Mouse (Mus musculus): ENCODE measurements around the gene Sema3f.

The Sema3f gene

GRCm38 (mm10) chr9:107709697-107710483, at the start of gene Sema3f:
TSS of gene Sema3f (minus strand) at chr9:107710475.
- peak; percentile 90 to 94 for DNase-seq

- DNase-seq: no peak
Observed at GRCm38 (mm10) chr9:107759593-107759992, 49.3 kb upstream of the Sema3f start.

- DNase-seq: no peak
Observed at GRCm38 (mm10) chr9:107750378-107750777, 40.1 kb upstream of the Sema3f start.

GRCm38 (mm10) chr9:107748063-107748462, 37.8 kb upstream of the Sema3f start:
- DNase-seq: no peak

- DNase-seq: no peak
Observed at GRCm38 (mm10) chr9:107747310-107747709, 37.0 kb upstream of the Sema3f start.

GRCm38 (mm10) chr9:107746679-107747078, 36.4 kb upstream of the Sema3f start:
- no peak for DNase-seq

GRCm38 (mm10) chr9:107744061-107744460, 33.8 kb upstream of the Sema3f start:
- DNase-seq: no peak

- DNase-seq: peak; percentile 45 to 57
Observed at GRCm38 (mm10) chr9:107738841-107739202, 28.5 kb upstream of the Sema3f start.

- DNase-seq: peak; percentile 88 to 91
Observed at GRCm38 (mm10) chr9:107738020-107738840, 28.0 kb upstream of the Sema3f start.

- peak; percentile 28 to 42 for DNase-seq
Observed at GRCm38 (mm10) chr9:107736185-107736485, 25.9 kb upstream of the Sema3f start.

GRCm38 (mm10) chr9:107735356-107736184, 25.3 kb upstream of the Sema3f start:
- DNase-seq: peak; percentile 20 to 31

GRCm38 (mm10) chr9:107734567-107734971, 24.3 kb upstream of the Sema3f start:
- DNase-seq: no peak

GRCm38 (mm10) chr9:107729709-107730108, 19.4 kb upstream of the Sema3f start:
- no peak for DNase-seq

- DNase-seq: no peak
Observed at GRCm38 (mm10) chr9:107728919-107729670, 18.8 kb upstream of the Sema3f start.

- DNase-seq: no peak
Observed at GRCm38 (mm10) chr9:107727041-107727440, 16.8 kb upstream of the Sema3f start.

- no peak for DNase-seq
Observed at GRCm38 (mm10) chr9:107724796-107725195, 14.5 kb upstream of the Sema3f start.

GRCm38 (mm10) chr9:107723794-107724531, 13.7 kb upstream of the Sema3f start:
- no peak for DNase-seq

- no peak for DNase-seq
Observed at GRCm38 (mm10) chr9:107723292-107723691, 13.0 kb upstream of the Sema3f start.

GRCm38 (mm10) chr9:107718781-107719540, 8.7 kb upstream of the Sema3f start:
- no peak for DNase-seq

- no peak for DNase-seq
Observed at GRCm38 (mm10) chr9:107716951-107717350, 6.7 kb upstream of the Sema3f start.

- no peak for DNase-seq
Observed at GRCm38 (mm10) chr9:107715632-107716031, 5.4 kb upstream of the Sema3f start.
